Mouse (Mus musculus) heart, adult 18-20 months (tissue): Measurements from ENCODE around the gene Cyp19a1. TPM values are rescaled to one million over a fixed set of nuclear protein-coding genes. Genes with fewer than 3 reads are reported as not detected.

ENCODE experiments used
- DNase-seq, 2 experiments: peaks; one replicate each; pipeline ENCODE4 v3.0.0; 2021 to 2022; ENCODE audit warnings: mixed read lengths in 1 of 2
- total RNA-seq, 2 experiments: library from RNA; stranded (reverse); gene quantifications; 2 replicates each; pipeline ENCODE4 v1.2.3; 2021

Cyp19a1 gene
- total RNA-seq, 2 experiments from 2014 or later, result not detected

- DNase-seq, result no peak
Measured at GRCm38 (mm10) chr9:54169489-54169888, 98.4 kb downstream of the Cyp19a1 start.

DNA sequence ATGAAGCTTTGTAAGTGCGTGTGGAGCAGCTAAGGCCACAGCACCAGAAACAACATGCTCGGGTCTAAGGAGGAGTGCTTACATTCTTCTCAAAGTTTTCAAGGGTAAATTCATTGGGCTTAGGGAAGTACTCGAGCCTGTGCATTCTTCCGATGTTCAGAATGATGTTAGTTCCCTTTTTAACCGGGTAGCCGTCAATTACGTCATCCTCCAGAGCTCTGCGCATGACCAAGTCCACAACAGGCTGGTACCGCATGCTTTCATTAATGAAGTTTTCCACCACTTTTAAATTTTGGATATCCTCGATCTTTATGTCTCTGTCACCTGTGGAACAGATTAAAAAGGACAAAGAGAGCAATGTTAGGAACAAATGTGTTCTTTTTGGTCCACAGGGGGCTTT lies 99.5 kb downstream of the Cyp19a1 start:
- DNase-seq, result peak in 1 of 2 experiments; percentile 4

DNA sequence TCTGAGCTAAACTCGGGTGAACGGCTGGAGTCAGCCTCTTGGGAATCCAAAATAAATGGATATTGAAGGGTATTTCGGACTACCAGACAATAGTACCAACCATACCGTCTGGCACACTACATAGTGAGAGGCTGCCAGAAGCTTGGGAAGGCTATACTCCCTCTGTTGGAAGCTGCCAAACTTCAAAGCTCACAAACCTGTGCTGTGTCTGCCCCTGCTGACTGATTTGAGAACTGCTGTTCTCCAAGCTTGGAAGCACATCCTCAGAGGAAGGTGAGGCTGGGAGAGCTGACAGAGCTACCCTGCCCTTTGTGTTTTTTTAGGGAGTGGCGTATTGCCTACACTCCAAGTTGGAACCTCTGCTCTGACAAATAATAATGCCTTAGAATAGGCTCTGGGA lies 104.8 kb downstream of the Cyp19a1 start:
- no peak for DNase-seq

DNA sequence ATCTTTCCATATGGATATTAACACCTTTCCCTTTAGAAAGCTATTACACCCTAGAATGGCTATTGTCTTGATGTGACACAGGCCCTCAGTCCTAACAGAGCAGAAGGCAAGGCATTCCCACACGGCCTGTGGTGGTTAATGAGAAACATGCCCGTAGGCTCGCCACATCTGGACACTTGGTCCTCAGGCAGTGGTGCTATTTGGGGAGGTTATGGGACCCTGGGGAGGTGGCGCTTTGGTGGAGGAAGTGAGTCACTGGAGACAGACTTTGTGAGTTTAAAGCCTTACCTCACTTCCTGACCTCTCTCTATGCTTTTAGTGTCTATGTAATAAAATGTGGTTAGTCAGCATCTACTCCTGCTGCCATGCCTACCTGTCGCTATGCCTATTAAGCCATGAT lies 114.2 kb downstream of the Cyp19a1 start:
- DNase-seq, result no peak

- DNase-seq, result no peak
Measured at GRCm38 (mm10) chr9:54139191-54139590, 128.7 kb downstream of the Cyp19a1 start.

Other genes with a start within 250 kb of the Cyp19a1 start
- gene Tnfaip8l3, start 199.7 kb downstream of the Cyp19a1 start, total RNA-seq, result under 1 TPM; 0.20 to 0.44 TPM
- under 1 TPM in 1 of 2 experiments, not detected in 1; 0.33 TPM for gene Gldn, start 18.4 kb upstream of the Cyp19a1 start, total RNA-seq
- 10 to 100 TPM; 28.4 to 28.6 TPM for gene Dmxl2, start 233.5 kb upstream of the Cyp19a1 start, total RNA-seq